Mouse (Mus musculus): Measurements from ENCODE around the gene Olfr1501. TPM values are rescaled to one million over a fixed set of nuclear protein-coding genes. Genes with fewer than 3 reads are reported as not detected.
"Not testable (repeated sequence)": the region's sequence is repeated elsewhere in the genome, so short reads cannot be mapped to it uniquely, and the experiment has no call there.

Olfr1501 gene
- total RNA-seq (2022), result not detected

DNA sequence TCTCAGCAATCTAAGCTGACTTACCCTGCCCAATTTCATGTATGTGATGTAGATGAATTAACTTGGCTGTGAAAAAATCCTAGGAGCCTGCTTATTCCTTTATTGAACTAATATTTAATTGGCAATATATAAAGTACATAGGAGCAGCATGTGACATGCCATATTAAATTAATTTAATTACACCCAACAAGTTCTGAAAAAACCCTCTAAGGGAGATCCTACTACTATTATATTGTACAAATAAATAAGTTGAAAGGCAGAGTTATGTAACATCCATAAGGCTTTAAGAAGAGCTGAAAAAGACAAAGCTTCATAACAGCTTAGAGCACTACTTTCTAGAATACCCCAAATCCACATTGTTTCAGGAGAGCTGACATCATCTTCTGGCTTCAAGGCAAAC is at the start of gene Olfr1501:
Olfr1501 (minus strand) TSS at position 101 of the 400 bp plus-strand sequence.
- not testable (repeated sequence) for DNase-seq (ENCODE audit: low spot score in 2 of 2)

DNA sequence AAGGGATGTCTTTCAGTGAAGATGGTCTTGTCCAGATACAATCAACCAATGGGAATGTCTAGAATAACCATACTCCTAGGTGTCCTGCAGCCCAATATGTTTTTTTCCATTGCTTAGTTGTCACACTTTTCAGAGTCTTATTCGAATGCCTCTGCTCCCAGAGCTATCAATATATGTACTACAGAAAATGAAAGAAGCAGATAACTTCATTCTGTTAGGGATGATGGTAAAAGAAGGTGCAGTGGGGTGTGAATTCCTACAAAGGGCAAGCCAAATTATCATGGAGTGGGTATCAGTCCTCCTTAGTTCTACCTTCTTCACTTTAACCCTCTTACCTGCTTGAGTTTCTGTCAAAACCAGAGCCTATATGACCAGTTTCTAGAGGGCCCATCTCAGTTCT is 47.3 kb upstream of the Olfr1501 start, which contains the start of gene Olfr1504:
Olfr1504 (minus strand) TSS at position 101 of the 400 bp plus-strand sequence.
- DNase-seq (ENCODE audit: low spot score in 2 of 2), result no peak

DNA sequence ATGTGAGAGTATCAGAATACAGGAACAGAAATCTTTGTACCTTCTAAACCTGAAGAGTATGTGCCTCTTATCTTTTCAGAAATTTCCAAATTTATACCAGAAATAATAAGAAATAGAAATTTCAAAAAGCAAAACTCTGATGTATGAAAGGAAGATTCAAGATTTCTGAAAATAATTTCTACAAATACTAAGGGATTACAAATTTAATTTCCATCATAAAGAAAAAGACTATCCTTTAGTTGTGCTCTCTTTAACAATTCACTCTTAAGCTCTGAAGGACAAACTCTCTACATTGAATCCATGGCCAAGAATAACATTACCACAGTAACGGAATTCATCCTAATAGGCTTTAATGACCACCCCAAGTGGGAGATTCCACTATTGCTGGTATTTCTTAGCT is 11.0 kb upstream of the Olfr1501 start, which contains the start of gene Olfr1502:
Olfr1502 (plus strand) TSS at position 301 of the 400 bp plus-strand sequence.
- DNase-seq (ENCODE audit: low spot score in 2 of 2), result no peak

DNA sequence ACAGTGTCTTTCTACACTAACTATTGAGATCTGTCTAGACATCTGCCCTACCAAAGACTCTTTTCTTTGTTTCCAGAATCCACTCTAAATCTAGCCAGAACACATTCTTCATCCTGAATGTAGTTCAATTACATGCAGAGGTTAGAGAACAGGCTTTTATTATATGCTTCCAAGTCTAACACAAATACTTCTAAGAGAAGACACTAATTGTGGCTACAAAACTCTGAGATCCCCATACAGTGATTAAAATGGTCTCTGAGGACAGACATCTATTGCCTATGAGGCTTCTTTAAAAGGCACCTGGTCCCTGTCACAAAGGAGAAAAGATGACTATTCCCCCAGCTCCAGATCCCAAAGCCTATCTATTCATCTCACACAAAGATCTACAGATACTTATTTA is 20.1 kb downstream of the Olfr1501 start, which contains the start of gene Olfr1500:
Olfr1500 (minus strand) TSS at position 101 of the 400 bp plus-strand sequence.
- DNase-seq (ENCODE audit: low spot score in 2 of 2), result no peak

DNA sequence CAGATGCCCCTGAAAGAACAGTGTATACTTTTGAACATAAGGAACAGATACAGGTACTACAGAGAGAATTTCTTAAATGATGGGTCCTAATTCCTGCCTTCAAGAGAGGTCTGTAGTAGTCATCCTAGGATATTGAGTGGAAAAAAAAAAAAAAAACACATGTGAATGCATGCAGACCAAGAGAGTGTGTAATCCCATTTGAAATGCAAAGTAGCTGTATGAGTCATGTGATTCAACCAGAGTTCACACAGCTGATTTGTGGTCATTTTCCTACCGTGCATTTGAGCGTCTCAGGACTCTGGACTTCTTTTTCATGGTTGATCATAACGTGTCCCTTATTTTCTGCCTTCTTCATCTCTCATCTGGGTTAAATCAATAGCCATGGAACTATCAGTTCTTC is 22.0 kb downstream of the Olfr1501 start:
- no peak for DNase-seq (ENCODE audit: low spot score in 2 of 2)

DNA sequence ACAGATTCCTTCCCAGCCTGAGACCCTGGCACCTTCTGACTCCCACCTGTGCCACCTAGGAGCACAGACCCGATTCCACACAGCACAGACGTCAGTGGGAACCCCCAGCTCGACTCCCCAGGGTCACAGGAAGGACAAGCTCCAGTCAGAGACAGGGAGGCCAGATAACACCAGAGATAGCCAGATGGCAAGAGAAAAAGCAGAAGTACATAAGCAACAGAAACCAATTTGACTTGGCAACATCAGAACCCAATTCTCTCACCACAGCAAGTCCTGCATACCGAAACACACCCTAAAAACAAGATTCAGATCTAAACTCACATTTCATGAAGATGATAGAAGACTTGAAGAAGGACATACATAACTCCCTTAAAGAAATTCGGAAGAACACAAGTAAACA is 29.6 kb downstream of the Olfr1501 start:
- DNase-seq (ENCODE audit: low spot score in 2 of 2), result no peak

DNA sequence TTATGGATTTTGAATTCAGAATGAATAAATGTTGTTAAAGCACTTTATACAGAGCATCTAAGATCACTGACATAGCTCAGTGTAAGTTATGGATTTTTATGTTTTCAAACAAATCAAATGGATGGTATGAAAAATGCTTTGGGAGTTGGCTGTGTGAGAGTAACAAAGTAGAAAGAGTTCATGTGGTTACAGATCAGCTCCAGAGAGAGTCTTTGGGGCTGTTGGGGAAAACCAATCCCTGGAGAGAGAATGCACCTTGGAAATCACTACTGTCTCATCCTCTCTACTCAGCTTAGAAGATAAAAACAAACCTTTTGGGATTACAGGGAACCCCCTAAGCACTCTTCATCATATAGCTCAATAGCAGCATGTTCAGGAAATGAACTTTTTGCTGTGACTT is 31.1 kb downstream of the Olfr1501 start, which contains the start of gene Olfr1499:
Olfr1499 (minus strand) TSS at position 101 of the 400 bp plus-strand sequence.
- DNase-seq (ENCODE audit: low spot score in 2 of 2), result no peak

DNA sequence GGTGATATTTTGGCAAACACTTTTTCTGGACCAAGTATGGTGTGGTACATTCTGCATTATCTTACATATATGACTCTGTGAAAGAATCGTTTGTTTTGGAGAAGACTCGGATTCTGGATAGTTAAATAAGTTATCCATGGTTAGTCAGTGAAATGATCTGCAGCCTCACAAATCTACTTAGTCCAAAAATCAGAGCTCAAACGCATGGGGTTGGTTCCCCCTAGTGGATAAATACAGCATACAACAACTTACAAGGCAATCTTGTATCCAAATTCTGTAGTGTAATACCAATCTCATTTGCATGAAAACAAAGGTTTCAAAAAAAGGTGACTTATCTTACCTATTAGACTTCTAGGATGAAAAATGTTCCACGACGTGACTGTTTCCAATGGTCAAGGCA is 31.7 kb downstream of the Olfr1501 start:
- no peak for DNase-seq (ENCODE audit: low spot score in 2 of 2)

DNA sequence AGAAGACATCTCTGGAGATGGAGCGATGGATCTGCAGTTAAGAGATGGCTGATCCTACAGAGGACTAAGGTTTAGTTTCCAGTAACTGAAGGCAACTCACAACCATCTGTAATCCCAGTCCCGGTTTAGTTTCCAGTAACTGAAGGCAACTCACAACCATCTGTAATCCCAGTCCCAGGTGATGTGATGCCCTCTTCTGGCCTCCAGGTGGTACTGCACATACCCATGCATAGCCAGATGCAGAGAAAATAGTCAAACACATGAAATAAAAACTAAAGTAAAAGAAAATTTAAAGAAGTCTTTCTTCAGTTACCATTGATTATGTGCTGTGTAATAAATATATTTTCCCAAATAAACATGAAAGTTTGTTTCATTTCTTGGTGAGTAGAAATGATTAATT is 37.7 kb downstream of the Olfr1501 start:
- no peak for DNase-seq (ENCODE audit: low spot score in 2 of 2)

DNA sequence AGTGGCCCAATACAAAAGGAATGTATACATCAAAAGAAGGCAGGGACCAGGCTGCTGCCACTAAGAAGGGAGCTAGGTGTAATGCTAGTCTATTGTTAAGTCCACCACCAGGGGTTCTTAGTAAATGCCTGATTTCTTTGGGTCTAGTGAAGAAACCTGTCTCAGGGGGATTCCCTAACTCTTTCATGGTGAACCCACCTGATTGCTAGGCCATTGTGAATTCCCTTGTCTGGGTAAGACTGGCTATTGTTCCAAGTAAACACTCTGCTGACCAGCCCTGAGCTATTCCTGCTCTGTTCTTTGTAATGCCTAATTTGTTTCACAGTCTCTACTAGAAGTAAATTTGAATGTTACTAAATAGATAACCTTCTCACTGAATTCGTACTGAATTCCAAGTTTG is 45.0 kb downstream of the Olfr1501 start:
- DNase-seq (ENCODE audit: low spot score in 2 of 2), result not testable (repeated sequence)

DNA sequence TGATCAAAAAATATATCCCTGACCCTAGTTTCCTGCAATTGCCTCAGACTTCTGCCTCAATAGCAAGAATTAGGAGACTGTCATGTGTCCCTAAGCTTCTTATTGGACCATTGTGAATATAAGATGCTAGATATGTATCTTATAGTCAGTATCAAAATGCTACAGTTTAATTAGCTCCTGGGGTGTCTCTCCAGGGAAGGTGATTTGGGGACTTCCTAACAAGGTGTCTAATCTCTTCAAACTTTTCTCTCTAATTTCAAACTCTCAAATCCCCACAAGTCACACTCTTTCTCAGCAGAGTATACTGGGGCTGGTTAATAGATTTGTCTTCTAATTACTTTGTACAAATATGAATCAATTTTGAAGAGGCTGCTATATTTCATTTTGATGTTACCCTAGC is 52.4 kb downstream of the Olfr1501 start, which contains the start of gene Olfr1497:
Olfr1497 (minus strand) TSS at position 101 of the 400 bp plus-strand sequence.
- no peak for DNase-seq (ENCODE audit: low spot score in 2 of 2)

Other genes starting within 250 kb of the Olfr1501 start
- not detected for gene Olfr1487, start 233.3 kb downstream of the Olfr1501 start, total RNA-seq (2022)
- gene Olfr1489, start 219.1 kb downstream of the Olfr1501 start, total RNA-seq (2022), result not detected
- gene Olfr1490, start 199.6 kb downstream of the Olfr1501 start, total RNA-seq (2022), result not detected
- not detected for gene Olfr1491, start 153.4 kb downstream of the Olfr1501 start, total RNA-seq (2022)
- gene Olfr1493-ps1, start 127.4 kb downstream of the Olfr1501 start, total RNA-seq (2022), result not detected
- gene Olfr1494, start 111.0 kb downstream of the Olfr1501 start, total RNA-seq (2022), result not detected
- not detected for gene Olfr1495, start 86.1 kb downstream of the Olfr1501 start, total RNA-seq (2022)
- not detected for gene Olfr1496, start 72.8 kb downstream of the Olfr1501 start, total RNA-seq (2022)
- gene Olfr1497, start 52.5 kb downstream of the Olfr1501 start, total RNA-seq (2022), result not detected
- not detected for gene Olfr1499, start 31.2 kb downstream of the Olfr1501 start, total RNA-seq (2022)
- gene Olfr1500, start 20.2 kb downstream of the Olfr1501 start, total RNA-seq (2022), result not detected
- gene Olfr1502, start 11.1 kb upstream of the Olfr1501 start, total RNA-seq (2022), result not detected
- not detected for gene Olfr1504, start 47.2 kb upstream of the Olfr1501 start, total RNA-seq (2022)
- gene Olfr1505, start 62.8 kb upstream of the Olfr1501 start, total RNA-seq (2022), result not detected